Mouse (Mus musculus): ENCODE measurements around the gene Kcnip1. TPM values are rescaled to one million over a fixed set of nuclear protein-coding genes. Genes with fewer than 3 reads are reported as not detected.

Kcnip1 gene
- polyA plus RNA-seq, 1 experiment: not detected

DNA sequence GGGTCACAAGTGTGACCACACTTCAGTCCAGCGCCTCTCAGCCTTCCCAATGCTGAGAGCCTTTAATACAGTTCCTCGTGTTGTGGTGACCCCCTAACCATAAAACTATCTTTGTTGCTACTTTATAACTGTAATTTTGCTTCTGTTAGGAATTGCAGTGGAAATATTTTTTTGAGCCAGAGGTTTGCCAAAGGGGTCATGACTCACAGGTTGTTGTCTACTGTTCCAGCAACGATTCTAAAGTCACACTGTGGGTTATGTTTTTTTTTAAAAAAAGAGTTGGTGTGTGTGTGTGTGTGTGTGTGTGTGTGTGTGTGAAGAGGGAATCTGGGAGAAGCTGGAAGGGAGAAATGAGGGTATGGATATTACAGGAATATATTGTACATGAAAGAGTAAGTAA lies 337.7 kb downstream of the Kcnip1 start:
- TF ChIP-seq TAL1 (IDR thresholded peaks at IDR 0.05; ENCODE audit: low read length) (no peak), GATA1 (IDR thresholded peaks at IDR 0.05; ENCODE audit: low read length) (no peak)
- H3K27me3 ChIP-seq (ENCODE audit: control insufficient read depth): no peaks in the 10 kb centered on the region

GRCm38 (mm10) chr11:33654485-33654884 lies 338.5 kb downstream of the Kcnip1 start:
- Histone ChIP-seq H3K4me1 (ENCODE audit: control insufficient read depth) (no peaks in the 10 kb centered on the region), H3K27me3 (ENCODE audit: control insufficient read depth) (no peaks in the 10 kb centered on the region), H3K36me3 (ENCODE audit: control insufficient read depth) (no peaks in the 10 kb centered on the region), H3K9me3 (ENCODE audit: control insufficient read depth, low read length) (no peaks in the 10 kb centered on the region), H3K4me3 (replicated peaks) (no peak overlapping the region)
- TF ChIP-seq GATA1 (IDR thresholded peaks at IDR 0.05; ENCODE audit: low read length) (no peak), TAL1 (IDR thresholded peaks at IDR 0.05; ENCODE audit: low read length) (no peak)

More for the DNA sequence above, 337.7 kb downstream of the Kcnip1 start:
- Histone ChIP-seq H3K36me3 (ENCODE audit: control insufficient read depth) (no peaks in the 10 kb centered on the region), H3K4me1 (ENCODE audit: control insufficient read depth) (no peaks in the 10 kb centered on the region), H3K9me3 (ENCODE audit: control insufficient read depth, low read length) (no peaks in the 10 kb centered on the region), H3K4me3 (replicated peaks) (no peak overlapping the region)

DNA sequence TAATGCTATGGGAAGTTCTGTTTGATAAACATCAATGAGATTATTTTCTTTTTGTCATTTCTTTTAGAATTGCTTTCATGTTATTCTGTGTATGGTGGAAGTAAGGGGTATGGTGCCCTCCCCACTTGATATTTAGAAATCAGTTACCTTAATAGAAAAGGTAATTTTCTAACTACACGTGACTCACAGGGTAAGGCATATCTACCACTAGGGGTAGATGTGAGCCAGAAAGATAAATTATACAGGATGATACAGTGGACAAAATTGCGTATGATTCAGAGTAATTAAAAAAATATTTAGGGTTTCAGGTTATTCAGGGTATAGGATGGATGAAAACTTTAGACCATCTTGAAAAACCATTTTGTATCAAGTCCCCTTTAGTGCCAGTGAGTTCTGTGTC lies 343.6 kb downstream of the Kcnip1 start:
- no peaks in the 10 kb centered on the region for H3K4me1 ChIP-seq (ENCODE audit: control insufficient read depth)
- H3K4me3 ChIP-seq (replicated peaks): no peak overlapping the region
- no peaks in the 10 kb centered on the region for H3K36me3 ChIP-seq (ENCODE audit: control insufficient read depth)
- TF ChIP-seq TAL1 (IDR thresholded peaks at IDR 0.05; ENCODE audit: low read length) (no peak), GATA1 (IDR thresholded peaks at IDR 0.05; ENCODE audit: low read length) (no peak)
- H3K9me3 ChIP-seq (ENCODE audit: control insufficient read depth, low read length): no peaks in the 10 kb centered on the region
- H3K27me3 ChIP-seq (ENCODE audit: control insufficient read depth): no peaks in the 10 kb centered on the region

- H3K9me3 ChIP-seq (ENCODE audit: control insufficient read depth, low read length): no peaks in the 10 kb centered on the region
- TF ChIP-seq TAL1 (IDR thresholded peaks at IDR 0.05; ENCODE audit: low read length) (no peak), GATA1 (IDR thresholded peaks at IDR 0.05; ENCODE audit: low read length) (no peak)
- no peak overlapping the region for H3K4me3 ChIP-seq (replicated peaks)
- no peaks in the 10 kb centered on the region for H3K4me1 ChIP-seq (ENCODE audit: control insufficient read depth)
- no peaks in the 10 kb centered on the region for H3K27me3 ChIP-seq (ENCODE audit: control insufficient read depth)
- H3K36me3 ChIP-seq (ENCODE audit: control insufficient read depth): no peaks in the 10 kb centered on the region
Measured at GRCm38 (mm10) chr11:33637107-33637506, 355.8 kb downstream of the Kcnip1 start.

- Histone ChIP-seq H3K4me1 (ENCODE audit: control insufficient read depth) (no peaks in the 10 kb centered on the region), H3K9me3 (ENCODE audit: control insufficient read depth, low read length) (no peaks in the 10 kb centered on the region), H3K27me3 (ENCODE audit: control insufficient read depth) (no peaks in the 10 kb centered on the region), H3K36me3 (ENCODE audit: control insufficient read depth) (no peaks in the 10 kb centered on the region), H3K4me3 (replicated peaks) (no peak overlapping the region)
- TF ChIP-seq GATA1 (IDR thresholded peaks at IDR 0.05; ENCODE audit: low read length) (no peak), TAL1 (IDR thresholded peaks at IDR 0.05; ENCODE audit: low read length) (no peak)
Measured at GRCm38 (mm10) chr11:33627136-33627742, 365.7 kb downstream of the Kcnip1 start.

DNA sequence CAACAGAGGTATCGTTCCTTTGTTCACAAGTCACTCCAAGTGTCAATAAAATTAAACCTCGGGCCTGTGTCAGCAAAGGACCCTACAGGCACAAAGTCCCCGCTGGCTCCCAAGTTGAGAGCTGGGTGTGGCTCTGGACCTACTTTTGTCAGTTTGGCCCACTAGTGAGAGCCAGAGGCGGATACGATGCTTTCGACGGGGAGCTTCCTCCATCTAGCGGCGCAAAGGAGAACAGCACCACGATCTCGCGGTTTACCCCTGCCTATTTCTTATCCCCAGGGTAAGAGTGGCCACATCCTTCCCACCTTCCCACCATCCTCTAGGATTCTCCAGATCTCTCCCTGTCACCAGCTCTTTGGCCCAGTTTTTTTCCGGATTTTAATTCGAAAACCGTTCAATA lies 378.7 kb downstream of the Kcnip1 start:
- H3K27me3 ChIP-seq (ENCODE audit: control insufficient read depth): no peaks in the 10 kb centered on the region
- H3K36me3 ChIP-seq (ENCODE audit: control insufficient read depth): no peaks in the 10 kb centered on the region
- no peaks in the 10 kb centered on the region for H3K9me3 ChIP-seq (ENCODE audit: control insufficient read depth, low read length)
- no peaks in the 10 kb centered on the region for H3K4me1 ChIP-seq (ENCODE audit: control insufficient read depth)
- TF ChIP-seq TAL1 (IDR thresholded peaks at IDR 0.05; ENCODE audit: low read length): no peak
- TF ChIP-seq GATA1 (IDR thresholded peaks at IDR 0.05; ENCODE audit: low read length): no peak
- no peak overlapping the region for H3K4me3 ChIP-seq (replicated peaks)

DNA sequence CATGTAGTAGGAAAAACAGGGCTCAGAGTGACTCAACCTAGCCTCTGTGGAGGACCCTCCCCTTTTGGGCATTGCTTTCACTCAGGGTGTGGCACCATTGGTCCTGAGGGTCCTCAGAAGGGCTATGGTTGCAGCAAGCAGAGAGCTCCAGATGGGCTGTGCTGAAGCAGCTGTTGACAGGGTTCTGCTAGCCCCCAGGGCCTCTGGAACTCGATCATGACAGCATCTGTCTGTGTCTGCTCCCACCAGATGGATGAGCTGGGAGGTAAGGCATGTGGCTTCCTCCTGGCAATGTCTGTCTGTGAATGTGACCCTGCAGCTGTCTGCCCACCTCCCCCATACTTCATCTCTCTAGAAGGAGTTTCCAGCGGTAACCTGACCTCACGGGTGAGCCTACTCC lies 385.2 kb downstream of the Kcnip1 start:
- no peak overlapping the region for H3K4me3 ChIP-seq (replicated peaks)
- no peaks in the 10 kb centered on the region for H3K36me3 ChIP-seq (ENCODE audit: control insufficient read depth)
- H3K9me3 ChIP-seq (ENCODE audit: control insufficient read depth, low read length): no peaks in the 10 kb centered on the region
- no peaks in the 10 kb centered on the region for H3K4me1 ChIP-seq (ENCODE audit: control insufficient read depth)
- no peaks in the 10 kb centered on the region for H3K27me3 ChIP-seq (ENCODE audit: control insufficient read depth)
- TF ChIP-seq GATA1 (IDR thresholded peaks at IDR 0.05; ENCODE audit: low read length): no peak
- no peak for TF ChIP-seq TAL1 (IDR thresholded peaks at IDR 0.05; ENCODE audit: low read length)

DNA sequence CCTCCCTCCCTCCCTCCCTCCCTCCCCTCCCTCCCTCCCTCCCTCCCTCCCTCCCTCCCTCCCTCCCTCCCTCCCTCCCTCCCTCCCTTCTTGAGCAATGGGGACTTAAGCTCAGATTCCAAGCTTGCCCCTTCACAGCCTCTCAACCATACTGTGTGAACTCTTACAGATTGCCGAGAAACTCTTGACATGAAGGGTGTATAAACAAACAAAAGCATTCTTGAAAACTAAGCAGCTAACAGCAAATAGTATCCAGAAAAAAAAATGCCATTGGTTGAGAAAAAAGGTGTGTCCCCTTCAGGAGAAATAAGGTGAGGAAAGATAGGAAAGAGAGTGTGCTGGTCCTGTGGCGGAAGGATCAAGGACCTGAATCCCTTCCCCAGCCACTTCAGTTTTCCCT lies 389.8 kb downstream of the Kcnip1 start:
- no peaks in the 10 kb centered on the region for H3K9me3 ChIP-seq (ENCODE audit: control insufficient read depth, low read length)
- TF ChIP-seq GATA1 (IDR thresholded peaks at IDR 0.05; ENCODE audit: low read length) (no peak), TAL1 (IDR thresholded peaks at IDR 0.05; ENCODE audit: low read length) (no peak)
- no peak overlapping the region for H3K4me3 ChIP-seq (replicated peaks)

DNA sequence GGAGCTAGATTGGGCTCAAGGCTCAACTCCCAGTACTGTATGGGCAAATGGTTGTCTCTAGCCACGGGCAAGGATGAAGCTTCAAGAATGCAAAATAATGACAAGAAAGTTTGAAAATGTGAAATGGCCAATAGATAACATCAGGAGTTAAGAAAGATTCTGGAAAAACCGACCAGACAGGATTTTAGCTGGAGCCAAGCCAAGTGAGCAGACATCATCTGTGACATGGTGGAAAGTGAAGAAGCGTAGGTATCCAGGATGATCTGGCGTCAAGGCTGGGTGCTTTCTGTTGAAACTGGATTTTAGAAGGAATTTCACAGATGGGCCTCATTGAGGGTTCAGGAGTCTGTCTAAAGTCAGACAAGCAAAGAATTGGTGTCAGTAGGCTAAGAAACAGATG lies 394.0 kb downstream of the Kcnip1 start, which contains the start of gene D130052B06Rik:
Gene D130052B06Rik, plus strand, starts transcription at position 317 of the 400 bp plus-strand sequence.
- no peak for TF ChIP-seq TAL1 (IDR thresholded peaks at IDR 0.05; ENCODE audit: low read length)
- no peak for TF ChIP-seq GATA1 (IDR thresholded peaks at IDR 0.05; ENCODE audit: low read length)
- Histone ChIP-seq H3K27me3 (ENCODE audit: control insufficient read depth) (no peaks in the 10 kb centered on the region), H3K36me3 (ENCODE audit: control insufficient read depth) (no peaks in the 10 kb centered on the region), H3K4me1 (ENCODE audit: control insufficient read depth) (no peaks in the 10 kb centered on the region), H3K4me3 (replicated peaks) (no peak within 1 kb of the TSS), H3K9me3 (ENCODE audit: control insufficient read depth, low read length) (no peaks in the 10 kb centered on the region)

More for the DNA sequence above, 389.8 kb downstream of the Kcnip1 start:
- H3K4me1 ChIP-seq (ENCODE audit: control insufficient read depth): no peaks in the 10 kb centered on the region
- no peaks in the 10 kb centered on the region for H3K36me3 ChIP-seq (ENCODE audit: control insufficient read depth)
- H3K27me3 ChIP-seq (ENCODE audit: control insufficient read depth): no peaks in the 10 kb centered on the region

DNA sequence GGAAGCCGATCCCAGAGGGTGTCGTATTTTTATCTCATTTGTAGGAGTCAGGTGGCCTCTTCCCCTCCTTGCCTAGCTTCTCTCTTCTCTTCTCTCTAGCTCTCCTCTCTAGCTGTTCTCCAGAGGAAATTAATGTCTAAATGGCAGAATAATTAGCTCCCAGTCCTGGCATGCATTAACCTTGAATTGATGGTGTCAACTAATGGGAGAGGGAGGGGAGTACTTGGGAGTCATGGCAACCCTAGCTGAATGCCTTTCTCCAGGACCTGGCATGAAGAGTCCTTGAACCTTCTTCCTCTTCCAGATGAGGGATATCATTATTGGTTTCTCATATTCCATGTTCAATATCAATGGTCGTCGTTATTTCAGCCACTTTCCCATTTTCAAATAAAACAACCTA lies 396.3 kb downstream of the Kcnip1 start:
- TF ChIP-seq GATA1 (IDR thresholded peaks at IDR 0.05; ENCODE audit: low read length) (no peak), TAL1 (IDR thresholded peaks at IDR 0.05; ENCODE audit: low read length) (no peak)
- no peaks in the 10 kb centered on the region for H3K4me1 ChIP-seq (ENCODE audit: control insufficient read depth)
- H3K27me3 ChIP-seq (ENCODE audit: control insufficient read depth): no peaks in the 10 kb centered on the region
- no peaks in the 10 kb centered on the region for H3K9me3 ChIP-seq (ENCODE audit: control insufficient read depth, low read length)
- no peaks in the 10 kb centered on the region for H3K36me3 ChIP-seq (ENCODE audit: control insufficient read depth)
- no peak overlapping the region for H3K4me3 ChIP-seq (replicated peaks)
